Mouse (Mus musculus) hindbrain, embryonic 16.5 days (tissue): Measurements from ENCODE around the gene Rasl12. TPM values are rescaled to one million over a fixed set of nuclear protein-coding genes. Genes with fewer than 3 reads are reported as not detected.

Source experiments
- ATAC-seq: fragments of 200-750 bp; cut with Nextera tagmentation; 2 replicates; pipeline ENCODE4 v1.8.0; 2017; ENCODE audit warnings: moderate TSS enrichment, moderate library complexity
- H3K27ac ChIP-seq: fragments of 300-500 bp; sonication (generic); 2 replicates; pipeline ENCODE4 v1.5.1; 2014; ENCODE audit warnings: low read depth, mild to moderate bottlenecking, control low read depth, low read length, moderate library complexity
- H3K27me3 ChIP-seq: fragments of 300-500 bp; sonication (generic); replicated peaks from 2 replicates; pipeline ENCODE4 v1.6.1; 2014; ENCODE audit warnings: low read length; ENCODE audit not compliant: control insufficient read depth, insufficient read depth
- H3K36me3 ChIP-seq: fragments of 300-500 bp; sonication (generic); 2 replicates; pipeline ENCODE4 v1.6.1; 2014; ENCODE audit warnings: mild to moderate bottlenecking, low read length, moderate library complexity, mixed read lengths; ENCODE audit not compliant: control insufficient read depth, insufficient read depth
- H3K4me1 ChIP-seq: fragments of 300-500 bp; sonication (generic); 2 replicates; pipeline ENCODE4 v1.6.1; 2014; ENCODE audit warnings: low read depth, low read length; ENCODE audit not compliant: control insufficient read depth, insufficient read depth
- H3K4me2 ChIP-seq: fragments of 300-500 bp; sonication (generic); 2 replicates; pipeline ENCODE4 v1.6.1; 2014; ENCODE audit warnings: mild to moderate bottlenecking, low read length, control low read depth, moderate library complexity
- H3K4me3 ChIP-seq: fragments of 300-500 bp; sonication (generic); 2 replicates; pipeline ENCODE4 v1.5.1; 2014; ENCODE audit warnings: mild to moderate bottlenecking, low read length, control low read depth, moderate library complexity
- H3K9ac ChIP-seq: fragments of 300-500 bp; sonication (generic); 2 replicates; pipeline ENCODE4 v1.6.1; 2014; ENCODE audit warnings: low read depth, mild to moderate bottlenecking, control low read depth, low read length, moderate library complexity
- H3K9me3 ChIP-seq: fragments of 300-500 bp; sonication (generic); 2 replicates; pipeline ENCODE4 v1.6.1; 2014; ENCODE audit warnings: mild to moderate bottlenecking, low read length, moderate library complexity; ENCODE audit not compliant: control insufficient read depth
- WGBS: fragments of 180-500 bp; shearing (Covaris S2); extraction: QIAGEN DNeasy Blood & Tissue Kit; methylation state at CpG from one replicate; pipeline ENCODE4 v1.1.7; 2014; 5-methylcytosine and 5-hydroxymethylcytosine counted together
- polyA plus RNA-seq: library from polyadenylated mRNA; unstranded; fragments of >200 nt; fragmentation: Nextera tagmentation; extraction: Ambion mirVana; gene quantifications from 2 replicates; pipeline ENCODE4 v1.2.1, GENCODE M21; 2015

Rasl12 gene
- polyA plus RNA-seq, 1 experiment from 2014 or later = 7.7 TPM

GRCm38 (mm10) chr9:65390752-65391612, 7.3 kb upstream of the Rasl12 start:
- peaks cover 7% of the 10 kb centered on the region; the same call in 1 of the 2 replicates for H3K4me1 ChIP-seq
- H3K9ac ChIP-seq = peak overlapping the region; percentile 50
- peaks cover 38% of the 10 kb centered on the region for H3K27me3 ChIP-seq
- H3K36me3 ChIP-seq = no peaks in the 10 kb centered on the region
- WGBS = 24% methylated on average over 63 of the region's 96 CpGs
- no peak overlapping the region for H3K27ac ChIP-seq
- H3K4me3 ChIP-seq = peak overlapping the region; percentile 49
- peak overlapping the region; percentile 61 for H3K4me2 ChIP-seq
- H3K9me3 ChIP-seq = no peaks in the 10 kb centered on the region
- peak; percentile 52 for ATAC-seq

- H3K4me2 ChIP-seq = peak within 1 kb of the TSS; percentile 61
- ATAC-seq = no peak
- H3K4me3 ChIP-seq = peak within 1 kb of the TSS; percentile 49
- 50% methylated on average over 8 of the region's 8 CpGs for WGBS
- H3K27me3 ChIP-seq = peaks cover 38% of the 10 kb centered on the region
- H3K27ac ChIP-seq = no peak within 1 kb of the TSS
- H3K9me3 ChIP-seq = no peaks in the 10 kb centered on the region
- H3K36me3 ChIP-seq = no peaks in the 10 kb centered on the region
- H3K4me1 ChIP-seq = peaks cover 7% of the 10 kb centered on the region; the same call in 1 of the 2 replicates
- peak within 1 kb of the TSS; percentile 50 for H3K9ac ChIP-seq
Measured at GRCm38 (mm10) chr9:65391613-65391964, 6.7 kb upstream of the Rasl12 start, which contains the start of gene Kbtbd13. Gene Kbtbd13 (minus strand): TSS chr9:65391652.

GRCm38 (mm10) chr9:65392638-65393364, 5.5 kb upstream of the Rasl12 start:
- ATAC-seq = no peak
- H3K36me3 ChIP-seq = no peaks in the 10 kb centered on the region
- no peak overlapping the region for H3K4me3 ChIP-seq
- H3K4me2 ChIP-seq = no peak overlapping the region
- H3K27ac ChIP-seq = no peak overlapping the region
- H3K27me3 ChIP-seq = peaks cover 38% of the 10 kb centered on the region
- whole genome bisulfite sequencing = 28% methylated on average over 6 of the region's 6 CpGs
- H3K9me3 ChIP-seq = no peaks in the 10 kb centered on the region
- no peak overlapping the region for H3K9ac ChIP-seq
- peaks cover 7% of the 10 kb centered on the region; the same call in 1 of the 2 replicates for H3K4me1 ChIP-seq

- ATAC-seq = no peak
- Histone ChIP-seq H3K9ac (no peak overlapping the region), H3K36me3 (no peaks in the 10 kb centered on the region), H3K4me2 (no peak overlapping the region), H3K27me3 (peaks cover 38% of the 10 kb centered on the region), H3K4me1 (peaks cover 11% of the 10 kb centered on the region), H3K27ac (no peak overlapping the region), H3K4me3 (no peak overlapping the region), H3K9me3 (no peaks in the 10 kb centered on the region)
- 62% methylated on average over 2 of the region's 2 CpGs for WGBS
Measured at GRCm38 (mm10) chr9:65393606-65394005, 4.7 kb upstream of the Rasl12 start.

- H3K27ac ChIP-seq = no peak overlapping the region
- WGBS = 56% methylated on average over 2 of the region's 2 CpGs
- H3K36me3 ChIP-seq = no peaks in the 10 kb centered on the region
- no peak for ATAC-seq
- H3K4me3 ChIP-seq = no peak overlapping the region
- H3K4me1 ChIP-seq = peaks cover 11% of the 10 kb centered on the region
- no peak overlapping the region for H3K9ac ChIP-seq
- no peaks in the 10 kb centered on the region for H3K9me3 ChIP-seq
- H3K4me2 ChIP-seq = no peak overlapping the region
- peaks cover 33% of the 10 kb centered on the region for H3K27me3 ChIP-seq
Measured at GRCm38 (mm10) chr9:65394360-65394759, 3.9 kb upstream of the Rasl12 start.

- no peak overlapping the region for H3K9ac ChIP-seq
- no peak overlapping the region for H3K4me3 ChIP-seq
- no peaks in the 10 kb centered on the region for H3K27me3 ChIP-seq
- H3K4me2 ChIP-seq = no peak overlapping the region
- WGBS = 86% methylated on average over 6 of the region's 6 CpGs
- no peaks in the 10 kb centered on the region for H3K36me3 ChIP-seq
- H3K27ac ChIP-seq = no peak overlapping the region
- ATAC-seq = no peak
- peaks cover 4% of the 10 kb centered on the region for H3K4me1 ChIP-seq
- no peaks in the 10 kb centered on the region for H3K9me3 ChIP-seq
Measured at GRCm38 (mm10) chr9:65399934-65400333, 1.6 kb downstream of the Rasl12 start.

- H3K27me3 ChIP-seq = no peaks in the 10 kb centered on the region
- H3K27ac ChIP-seq = no peak overlapping the region
- H3K36me3 ChIP-seq = no peaks in the 10 kb centered on the region
- ATAC-seq = no peak
- H3K9ac ChIP-seq = no peak overlapping the region
- H3K4me3 ChIP-seq = no peak overlapping the region
- no peaks in the 10 kb centered on the region for H3K4me1 ChIP-seq
- H3K9me3 ChIP-seq = no peaks in the 10 kb centered on the region
- peak overlapping the region; percentile 34 for H3K4me2 ChIP-seq
- WGBS = 64% methylated on average over 15 of the region's 15 CpGs
Measured at GRCm38 (mm10) chr9:65404331-65405183, 6.3 kb downstream of the Rasl12 start.

- Histone ChIP-seq H3K9ac (no peak overlapping the region), H3K4me1 (no peaks in the 10 kb centered on the region), H3K9me3 (no peaks in the 10 kb centered on the region), H3K36me3 (no peaks in the 10 kb centered on the region), H3K27me3 (no peaks in the 10 kb centered on the region), H3K4me3 (no peak overlapping the region), H3K27ac (no peak overlapping the region), H3K4me2 (no peak overlapping the region)
- 82% methylated on average over 2 of the region's 2 CpGs for WGBS
- no peak for ATAC-seq
Measured at GRCm38 (mm10) chr9:65405184-65405449, 6.8 kb downstream of the Rasl12 start.

GRCm38 (mm10) chr9:65407327-65407726, 9.0 kb downstream of the Rasl12 start:
- ATAC-seq = no peak
- H3K4me3 ChIP-seq = no peak overlapping the region
- WGBS = 81% methylated on average over 4 of the region's 5 CpGs
- H3K27ac ChIP-seq = no peak overlapping the region
- H3K9me3 ChIP-seq = no peaks in the 10 kb centered on the region
- H3K9ac ChIP-seq = no peak overlapping the region
- H3K36me3 ChIP-seq = no peaks in the 10 kb centered on the region
- H3K4me1 ChIP-seq = no peaks in the 10 kb centered on the region
- H3K4me2 ChIP-seq = no peak overlapping the region
- no peaks in the 10 kb centered on the region for H3K27me3 ChIP-seq
